Mouse (Mus musculus): ENCODE results near the gene Col8a1. TPM values are rescaled to one million over a fixed set of nuclear protein-coding genes. Genes with fewer than 3 reads are reported as not detected.

Col8a1 gene
- polyA plus RNA-seq, 1 experiment from 2014 or later: 1.8 TPM

GRCm38 (mm10) chr16:57575764-57576388 is 178.7 kb downstream of the Col8a1 start:
- H3K27ac ChIP-seq: no peak overlapping the region
- peaks cover 15% of the 10 kb centered on the region for H3K36me3 ChIP-seq
- 91% methylated on average over 1 of the region's 1 CpGs for WGBS
- H3K4me3 ChIP-seq: no peak overlapping the region
- H3K27me3 ChIP-seq (ENCODE audit: insufficient read depth, poor library complexity, severe bottlenecking): no peaks in the 10 kb centered on the region
- H3K9me3 ChIP-seq: no peaks in the 10 kb centered on the region
- H3K4me1 ChIP-seq: peaks cover 5% of the 10 kb centered on the region; the same call in 1 of the 2 replicates
- no peak for DNase-seq (ENCODE audit: low spot score)

Other genes with a start within 250 kb of the Col8a1 start
- gene Cmss1, start 147.9 kb downstream of the Col8a1 start, polyA plus RNA-seq (2016; fragmentation: Nextera tagmentation; extraction: Ambion mirVana): 36.2 and 43.7 TPM in 2 replicates

Measured in heart, embryonic 10.5 days (tissue).